Mouse (Mus musculus): ENCODE measurements around the gene Slc12a4.
A peak's percentile ranks its signal among the peaks of the same experiment; 100 is the strongest.

Slc12a4 gene

DNA sequence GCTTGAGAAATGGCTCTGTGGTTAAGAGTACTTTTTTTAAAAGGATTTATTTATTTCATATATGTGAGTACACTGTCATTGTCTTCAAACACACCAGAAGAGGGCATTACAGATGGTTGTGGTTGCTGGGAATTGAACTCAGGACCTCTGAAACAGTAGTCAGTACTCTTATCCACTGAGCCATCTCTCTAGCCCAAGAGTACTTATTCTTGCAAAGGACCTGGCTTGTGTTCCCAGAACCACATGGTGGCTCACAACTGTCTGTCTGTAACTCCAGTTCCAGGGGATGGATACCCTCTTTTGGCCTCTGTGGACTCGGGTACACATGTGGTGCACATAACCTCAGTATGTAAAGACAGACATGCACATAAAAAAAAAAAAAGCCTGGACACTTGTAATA is 3.5 kb upstream of the Slc12a4 start:
- no peak for DNase-seq (ENCODE audit: low read depth, low spot score)

DNA sequence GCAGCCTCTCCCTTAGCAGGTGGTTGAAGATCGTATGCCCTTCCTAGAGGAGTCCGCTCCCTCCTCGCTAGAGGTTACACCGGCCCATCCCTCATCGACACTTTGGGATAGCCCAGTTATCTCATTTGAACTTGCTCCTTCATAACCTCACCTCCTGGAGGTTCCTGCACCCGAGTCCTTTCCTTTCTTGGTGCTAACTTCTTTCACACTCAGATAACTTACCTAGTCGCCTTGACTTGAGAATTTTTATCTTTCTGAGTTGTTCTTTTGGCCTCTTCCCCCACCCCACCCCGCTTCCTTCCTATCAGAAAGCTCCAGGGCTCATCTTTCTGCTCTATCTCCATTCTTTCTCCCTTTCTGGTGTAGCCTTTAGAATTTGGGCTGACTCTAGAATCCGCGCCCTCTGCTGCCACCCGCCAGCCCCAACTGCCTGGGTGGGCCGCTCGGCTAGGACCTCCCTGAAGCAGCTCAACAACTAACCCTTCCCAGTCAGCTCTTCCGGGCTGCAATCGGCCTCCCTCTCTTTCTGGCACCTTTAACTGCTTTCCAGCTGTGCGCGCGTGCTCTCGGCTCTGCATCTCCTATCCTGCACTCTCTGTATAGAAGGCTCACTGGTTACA is 905 bp upstream of the Slc12a4 start:
- peak; percentile 35 for DNase-seq (ENCODE audit: low read depth, low spot score)

GRCm38 (mm10) chr8:105965266-105965904 is 512 bp downstream of the Slc12a4 start:
- DNase-seq (ENCODE audit: low read depth, low spot score), result no peak

GRCm38 (mm10) chr8:105964506-105965265 is 1.2 kb downstream of the Slc12a4 start:
- DNase-seq (ENCODE audit: low read depth, low spot score), result no peak

DNA sequence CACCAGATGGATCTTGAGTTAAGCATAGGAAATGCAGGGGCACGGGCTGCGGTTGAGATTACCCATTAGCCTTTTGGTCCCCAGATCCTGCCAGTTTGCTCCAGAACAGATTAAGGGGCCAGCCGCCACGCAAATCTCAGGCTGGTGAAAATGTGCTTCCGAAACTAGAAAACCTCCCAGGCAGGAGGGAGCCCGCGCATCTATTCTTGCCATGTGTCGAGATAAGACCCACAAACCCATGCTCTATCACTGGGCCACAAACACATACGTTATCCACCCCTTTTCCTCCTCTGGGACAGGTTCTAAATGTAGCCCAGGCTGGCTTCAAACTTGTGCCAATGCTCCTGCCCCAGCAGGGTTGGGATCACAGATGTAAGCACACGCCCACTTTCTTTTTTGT is 4.4 kb downstream of the Slc12a4 start:
- no peak for DNase-seq (ENCODE audit: low read depth, low spot score)

GRCm38 (mm10) chr8:105961101-105961500 is 4.8 kb downstream of the Slc12a4 start:
- no peak for DNase-seq (ENCODE audit: low read depth, low spot score)

DNA sequence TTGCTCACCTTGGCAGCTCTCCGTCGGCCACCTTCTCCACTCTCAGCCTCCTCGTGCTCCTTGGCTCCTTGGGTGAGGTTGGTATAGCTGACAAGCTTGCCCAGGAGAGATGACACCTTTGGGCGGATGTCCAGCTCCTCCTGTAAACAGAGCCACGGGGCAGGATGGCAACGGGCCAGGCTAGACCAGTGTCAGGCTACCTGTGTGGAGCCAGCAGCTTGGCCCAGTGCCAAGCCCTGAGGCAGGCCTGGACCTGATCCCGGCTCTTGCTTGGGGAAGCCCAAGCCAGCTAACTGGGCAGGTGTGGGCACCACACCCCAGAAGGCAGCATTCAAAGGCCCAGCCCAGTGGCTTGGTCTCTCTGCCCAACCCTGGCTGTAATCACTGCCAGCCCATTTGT is 6.5 kb downstream of the Slc12a4 start:
- no peak for DNase-seq (ENCODE audit: low read depth, low spot score)

DNA sequence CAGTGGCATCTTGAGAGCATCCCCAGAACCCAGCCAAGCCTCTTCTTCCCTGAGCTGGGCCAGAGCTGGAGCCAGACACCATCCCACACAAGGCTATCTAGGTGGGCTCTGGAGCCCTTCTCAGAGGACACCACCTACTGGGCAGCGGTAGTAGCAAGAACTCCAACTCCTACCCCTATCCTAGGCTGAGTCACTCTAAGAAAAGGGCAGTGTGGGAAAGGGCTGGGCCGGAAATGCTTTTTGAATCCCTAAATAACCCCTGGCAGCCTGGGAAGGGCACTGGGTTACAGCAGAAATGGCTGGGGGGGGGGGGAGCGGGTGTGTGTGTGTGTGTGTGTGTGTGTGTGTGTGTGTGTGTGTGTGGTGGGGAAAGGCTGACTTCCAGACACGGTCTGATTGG is 8.1 kb downstream of the Slc12a4 start:
- no peak for DNase-seq (ENCODE audit: low read depth, low spot score)

DNA sequence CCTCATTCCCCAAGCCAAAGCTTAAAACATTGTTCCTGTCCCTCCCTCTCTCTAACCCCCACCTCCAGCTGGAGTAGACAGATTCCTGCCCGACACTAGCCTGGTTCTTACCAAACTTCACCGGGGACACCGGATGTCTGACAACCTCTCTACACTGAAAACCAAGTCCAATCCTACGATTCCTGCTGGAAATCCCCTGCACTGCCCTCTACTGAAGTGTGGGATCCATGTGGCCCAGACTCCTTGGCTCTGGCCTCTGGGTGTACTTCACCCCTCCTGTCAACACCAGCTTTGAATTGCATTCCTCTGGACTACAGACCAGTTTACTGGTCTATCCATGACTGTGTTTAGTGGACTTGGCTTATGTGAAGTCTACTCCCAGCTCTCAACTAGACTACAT is 9.3 kb downstream of the Slc12a4 start:
- DNase-seq (ENCODE audit: low read depth, low spot score), result no peak

DNA sequence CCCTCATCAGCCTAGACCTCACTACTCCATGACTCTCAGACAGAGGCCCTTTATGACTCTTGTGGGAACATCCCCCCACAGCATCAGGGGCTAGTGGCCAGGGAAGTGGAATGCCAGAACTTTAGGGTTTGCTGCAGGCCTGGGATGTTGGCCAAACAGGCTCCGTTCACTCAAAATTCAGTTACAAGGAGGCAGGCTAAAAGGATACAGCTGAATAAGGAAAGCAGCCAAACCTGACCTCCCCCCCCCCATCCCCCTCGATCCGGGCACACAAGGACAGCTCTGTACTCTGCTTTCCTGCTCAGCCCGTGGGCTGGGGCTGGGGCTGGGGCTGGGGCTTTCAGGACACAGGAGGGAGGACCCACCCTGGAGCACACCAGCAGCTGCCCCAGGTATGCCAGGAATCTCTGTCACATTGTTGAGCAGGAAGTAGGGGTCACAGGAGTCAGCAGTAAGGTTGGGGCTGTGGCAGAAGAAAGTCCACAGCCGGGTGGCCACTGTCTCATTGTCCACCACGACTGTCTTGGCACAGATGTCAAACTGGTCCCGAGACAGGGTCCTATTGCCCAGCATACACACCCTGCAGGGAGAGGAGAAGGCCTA is 14.7 kb downstream of the Slc12a4 start:
- no peak for DNase-seq (ENCODE audit: low read depth, low spot score)

GRCm38 (mm10) chr8:105949350-105949749 is 16.5 kb downstream of the Slc12a4 start:
- no peak for DNase-seq (ENCODE audit: low read depth, low spot score)

DNA sequence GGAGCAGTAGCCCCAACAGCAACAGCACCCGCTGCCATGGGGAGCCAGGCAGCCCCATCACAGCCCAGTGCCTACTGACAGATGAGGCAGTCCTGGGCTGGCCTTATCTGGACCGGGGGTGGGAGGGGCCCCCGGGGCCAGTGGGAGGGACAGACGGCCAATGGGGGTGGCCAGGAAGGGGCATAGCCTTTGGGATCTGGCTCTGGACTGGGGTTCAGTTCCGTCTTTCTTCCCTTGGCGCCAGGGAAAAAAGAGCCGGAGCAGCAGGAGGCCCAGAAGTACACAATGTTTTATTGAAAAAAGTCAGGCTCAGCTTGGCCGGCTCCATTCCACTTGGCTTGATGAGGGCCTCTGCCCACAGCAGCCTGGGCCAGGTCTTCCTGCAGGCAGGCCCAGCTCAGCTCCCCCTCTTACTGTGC is 22.6 kb downstream of the Slc12a4 start, which contains the start of gene Lcat:
Gene Lcat (minus strand): TSS at position 62 of the 419 bp plus-strand sequence.
- no peak for DNase-seq (ENCODE audit: low read depth, low spot score)

- DNase-seq (ENCODE audit: low read depth, low spot score), result no peak
These were observed 23.4 kb downstream of the Slc12a4 start for GRCm38 (mm10) chr8:105942542-105942941.

- no peak for DNase-seq (ENCODE audit: low read depth, low spot score)
These were observed 23.9 kb downstream of the Slc12a4 start for GRCm38 (mm10) chr8:105942026-105942425.

DNA sequence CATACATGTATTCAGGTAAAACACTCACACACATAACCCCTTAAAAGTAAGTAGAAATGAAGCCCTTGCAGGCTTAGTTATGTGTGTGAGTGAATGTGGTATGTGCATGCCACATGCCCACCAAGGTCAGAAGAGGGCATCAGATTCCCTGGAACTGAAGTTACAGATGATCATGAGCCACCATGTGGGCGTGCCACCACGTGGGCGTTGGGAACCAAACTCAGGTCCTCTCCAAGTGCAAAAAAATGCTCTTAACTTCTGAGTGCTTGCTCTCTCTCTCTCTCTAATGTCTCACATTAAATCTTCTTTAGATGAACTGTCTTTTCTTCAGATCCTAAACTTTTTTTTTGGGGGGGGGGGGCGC is 27.6 kb downstream of the Slc12a4 start, which contains the start of gene Psmb10:
Gene Psmb10 (minus strand): TSS at position 139 of the 364 bp plus-strand sequence.
- DNase-seq (ENCODE audit: low read depth, low spot score), result no peak

DNA sequence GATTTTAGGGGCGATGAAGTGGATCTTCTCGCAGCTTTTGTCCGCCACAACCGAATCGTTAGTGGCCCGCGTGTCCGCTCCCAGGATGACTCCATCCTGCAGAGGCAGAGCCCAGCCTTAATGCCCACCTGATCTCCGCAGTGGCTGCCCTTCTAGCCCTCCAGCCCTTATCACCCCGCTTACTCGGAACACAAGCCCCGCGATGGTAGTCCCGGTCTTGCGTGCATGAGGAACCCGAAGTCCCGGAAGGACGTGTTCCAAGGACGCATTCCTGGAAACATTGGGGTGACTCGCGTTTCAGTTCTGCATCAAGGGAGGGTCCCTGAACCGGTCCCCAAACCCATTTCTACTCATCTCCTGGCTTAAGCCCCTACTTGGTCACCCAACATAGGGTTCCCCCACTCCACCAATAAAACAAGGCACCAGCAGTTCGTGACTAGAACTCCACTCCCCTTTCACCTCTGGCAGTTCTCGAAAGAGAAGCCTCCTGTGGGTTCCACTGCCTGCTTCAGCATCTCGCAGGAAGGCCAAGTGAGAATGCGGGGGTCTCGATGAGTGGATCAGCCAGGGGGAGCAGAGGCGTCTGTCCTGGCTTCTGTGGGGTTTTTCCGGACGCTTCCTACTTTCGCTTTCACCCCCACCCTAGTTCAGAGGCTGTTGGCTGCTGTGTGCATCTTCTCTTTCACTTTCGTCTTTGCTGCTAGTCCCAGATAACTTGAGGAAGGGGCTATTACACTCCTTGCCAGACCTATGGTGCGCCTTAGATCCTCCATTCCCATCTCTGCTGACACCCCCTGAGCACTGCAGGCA is 28.2 kb downstream of the Slc12a4 start:
- no peak for DNase-seq (ENCODE audit: low read depth, low spot score)

- peak; percentile 74 for DNase-seq (ENCODE audit: low read depth, low spot score)
These were observed 28.9 kb downstream of the Slc12a4 start for GRCm38 (mm10) chr8:105936866-105937475.

DNA sequence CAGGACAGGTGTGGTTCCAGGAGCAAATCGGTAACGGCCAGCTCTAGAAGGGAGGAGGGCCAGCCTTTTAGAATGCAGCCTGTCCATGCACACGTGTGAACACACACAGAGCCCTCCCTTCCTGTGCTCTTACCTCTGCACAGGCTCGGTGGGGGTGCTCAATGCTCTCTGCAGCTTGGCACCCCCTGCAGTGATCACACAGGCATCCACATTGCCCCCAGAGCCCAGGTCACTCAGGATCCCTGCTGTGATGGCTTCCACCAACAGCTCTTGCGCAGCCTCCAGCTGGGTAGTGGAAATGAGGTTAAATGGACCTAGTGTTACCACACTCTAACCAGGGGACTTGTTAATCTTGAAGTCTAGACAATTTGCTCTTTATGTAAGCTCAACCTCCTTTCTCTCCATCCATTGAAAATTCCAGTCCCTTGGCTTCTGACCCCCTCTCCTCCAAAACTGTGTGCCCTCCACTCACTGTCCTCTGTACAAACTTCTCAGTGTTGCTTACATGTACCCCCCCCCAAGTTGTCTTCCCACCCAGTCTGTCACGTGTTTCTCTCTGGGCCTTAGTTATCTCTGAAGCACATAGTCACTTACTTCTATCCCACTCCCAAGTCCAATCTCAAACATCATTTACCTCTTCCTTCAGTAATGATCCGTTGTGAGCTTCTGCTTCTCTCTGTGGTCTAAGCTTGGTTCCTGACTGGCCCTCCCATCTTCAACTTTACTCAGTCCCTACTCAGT is 29.9 kb downstream of the Slc12a4 start:
- no peak for DNase-seq (ENCODE audit: low read depth, low spot score)

DNA sequence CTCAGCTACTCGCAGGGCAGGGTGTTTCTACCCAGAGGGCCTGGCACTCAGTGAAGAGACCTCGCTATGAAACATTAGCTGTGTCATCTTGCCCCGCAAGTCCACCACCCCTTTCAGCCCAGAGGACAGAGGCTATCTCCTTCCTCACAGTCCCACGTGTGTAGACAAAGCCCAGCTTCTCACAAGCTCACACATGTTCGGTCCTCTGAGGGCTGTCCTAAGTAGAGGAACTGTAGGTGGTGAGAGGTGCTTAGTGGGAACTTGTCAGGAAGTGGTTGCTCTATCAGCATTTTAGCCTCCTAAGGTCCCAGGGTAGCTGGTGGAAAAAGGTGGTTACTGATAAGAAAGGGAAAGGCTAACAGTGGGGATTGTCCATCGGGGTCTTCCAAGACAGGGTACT is 30.8 kb downstream of the Slc12a4 start:
- DNase-seq (ENCODE audit: low read depth, low spot score), result no peak

DNA sequence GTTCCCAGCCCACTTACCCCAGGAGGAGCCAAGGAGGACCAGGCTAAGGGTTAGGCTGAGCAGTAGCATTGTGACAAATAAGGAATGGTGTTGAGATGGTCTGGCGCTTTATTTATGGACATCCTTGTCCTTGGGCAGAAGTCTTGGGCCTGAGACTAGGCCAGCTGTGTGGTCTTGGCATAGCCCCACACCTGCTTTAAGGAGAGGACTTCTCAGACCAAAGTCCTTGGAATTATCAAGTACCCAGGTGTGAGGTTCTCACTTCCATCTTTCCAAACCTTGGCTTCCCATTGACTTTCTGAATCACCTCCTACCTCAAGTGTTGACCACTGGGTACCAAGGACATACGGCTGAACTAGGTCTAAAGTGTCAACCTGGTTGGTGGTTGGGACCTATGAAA is 32.1 kb downstream of the Slc12a4 start, which contains the start of gene Ctrl:
Gene Ctrl (minus strand): TSS at position 101 of the 400 bp plus-strand sequence.
- no peak for DNase-seq (ENCODE audit: low read depth, low spot score)
